Mouse (Mus musculus): ENCODE measurements around the gene Pik3r2.

The Pik3r2 gene

GRCm38 (mm10) chr8:70801156-70801555 lies 24.6 kb upstream of the Pik3r2 start:
- DNase-seq (ENCODE audit: low read depth, low spot score), result no peak

GRCm38 (mm10) chr8:70800648-70801047 lies 24.1 kb upstream of the Pik3r2 start:
- no peak for DNase-seq (ENCODE audit: low read depth, low spot score)

GRCm38 (mm10) chr8:70798281-70798680 lies 21.8 kb upstream of the Pik3r2 start:
- DNase-seq (ENCODE audit: low read depth, low spot score), result no peak

- peak; percentile 92 for DNase-seq (ENCODE audit: low read depth, low spot score)
Measured at GRCm38 (mm10) chr8:70797081-70798070, 20.9 kb upstream of the Pik3r2 start.

GRCm38 (mm10) chr8:70796403-70797080 lies 20.0 kb upstream of the Pik3r2 start:
- no peak for DNase-seq (ENCODE audit: low read depth, low spot score)

- no peak for DNase-seq (ENCODE audit: low read depth, low spot score)
Measured at GRCm38 (mm10) chr8:70795370-70795769, 18.9 kb upstream of the Pik3r2 start.

- DNase-seq (ENCODE audit: low read depth, low spot score), result no peak
Measured at GRCm38 (mm10) chr8:70794215-70794614, 17.7 kb upstream of the Pik3r2 start.

GRCm38 (mm10) chr8:70792700-70793099 lies 16.2 kb upstream of the Pik3r2 start:
- DNase-seq (ENCODE audit: low read depth, low spot score), result no peak

- DNase-seq (ENCODE audit: low read depth, low spot score), result peak; percentile 88
Measured at GRCm38 (mm10) chr8:70791975-70792691, 15.6 kb upstream of the Pik3r2 start.

- DNase-seq (ENCODE audit: low read depth, low spot score), result no peak
Measured at GRCm38 (mm10) chr8:70791294-70791701, 14.8 kb upstream of the Pik3r2 start.

GRCm38 (mm10) chr8:70790846-70791245 lies 14.3 kb upstream of the Pik3r2 start:
- no peak for DNase-seq (ENCODE audit: low read depth, low spot score)

- no peak for DNase-seq (ENCODE audit: low read depth, low spot score)
Measured at GRCm38 (mm10) chr8:70789046-70789445, 12.5 kb upstream of the Pik3r2 start.

- DNase-seq (ENCODE audit: low read depth, low spot score), result no peak
Measured at GRCm38 (mm10) chr8:70787941-70788667, 11.6 kb upstream of the Pik3r2 start.

- DNase-seq (ENCODE audit: low read depth, low spot score), result no peak
Measured at GRCm38 (mm10) chr8:70787051-70787445, 10.5 kb upstream of the Pik3r2 start.

- DNase-seq (ENCODE audit: low read depth, low spot score), result no peak
Measured at GRCm38 (mm10) chr8:70786291-70787050, 10.0 kb upstream of the Pik3r2 start.

GRCm38 (mm10) chr8:70780093-70780492 lies 3.6 kb upstream of the Pik3r2 start:
- DNase-seq (ENCODE audit: low read depth, low spot score), result no peak

GRCm38 (mm10) chr8:70775851-70776495 lies 540 bp downstream of the Pik3r2 start:
- DNase-seq (ENCODE audit: low read depth, low spot score), result no peak

- no peak for DNase-seq (ENCODE audit: low read depth, low spot score)
Measured at GRCm38 (mm10) chr8:70775227-70775626, 1.3 kb downstream of the Pik3r2 start.

- no peak for DNase-seq (ENCODE audit: low read depth, low spot score)
Measured at GRCm38 (mm10) chr8:70774740-70775139, 1.8 kb downstream of the Pik3r2 start.

- DNase-seq (ENCODE audit: low read depth, low spot score), result no peak
Measured at GRCm38 (mm10) chr8:70773833-70774232, 2.7 kb downstream of the Pik3r2 start.
